Mouse (Mus musculus) intestine, postnatal 0 days (tissue): Measurements from ENCODE around the gene Mogs. TPM values are rescaled to one million over a fixed set of nuclear protein-coding genes. Genes with fewer than 3 reads are reported as not detected.

Experiments
- ATAC-seq: fragments of 200-750 bp; cut with Nextera tagmentation; 2 replicates; pipeline ENCODE4 v1.8.0; 2017; ENCODE audit warnings: mild to moderate bottlenecking, moderate TSS enrichment, moderate library complexity
- H3K27ac ChIP-seq: fragments of 300-500 bp; sonication (generic); 2 replicates; pipeline ENCODE4 v1.5.1; 2014; ENCODE audit warnings: mild to moderate bottlenecking, low read depth, low read length, moderate library complexity
- H3K27me3 ChIP-seq: fragments of 300-500 bp; sonication (generic); replicated peaks from 2 replicates; pipeline ENCODE4 v1.6.1; 2014; ENCODE audit warnings: low read length, mixed read lengths; ENCODE audit not compliant: control insufficient read depth, insufficient read depth
- H3K36me3 ChIP-seq: fragments of 300-500 bp; sonication (generic); 2 replicates; pipeline ENCODE4 v1.6.1; 2014; ENCODE audit warnings: mild to moderate bottlenecking, moderate library complexity; ENCODE audit not compliant: control insufficient read depth, insufficient read depth
- H3K4me1 ChIP-seq: fragments of 300-500 bp; sonication (generic); replicated peaks from 2 replicates; pipeline ENCODE4 v1.6.1; 2014; ENCODE audit warnings: antibody characterized with exemption, low read length, mixed read lengths; ENCODE audit not compliant: control insufficient read depth, insufficient read depth
- H3K4me2 ChIP-seq: fragments of 300-500 bp; sonication (generic); replicated peaks from 2 replicates; pipeline ENCODE4 v1.6.1; 2014; ENCODE audit warnings: low read depth, mild to moderate bottlenecking, moderate library complexity
- H3K4me3 ChIP-seq: fragments of 300-500 bp; sonication (generic); 2 replicates; pipeline ENCODE4 v1.5.1; 2014; ENCODE audit warnings: low read depth, low read length
- H3K9ac ChIP-seq: fragments of 300-500 bp; sonication (generic); 2 replicates; pipeline ENCODE4 v1.6.1; 2014; ENCODE audit warnings: mild to moderate bottlenecking, low read depth, low read length
- H3K9me3 ChIP-seq: fragments of 300-500 bp; sonication (generic); 2 replicates; pipeline ENCODE4 v1.6.1; 2016; ENCODE audit warnings: mixed run types; ENCODE audit not compliant: control insufficient read depth
- CTCF ChIP-seq: sonication (generic); IDR thresholded peaks from 2 replicates; pipeline ENCODE4 v1.5.1; 2016; ENCODE audit warnings: low read depth, mild to moderate bottlenecking, control low read depth, antibody characterized with exemption, moderate library complexity
- WGBS: fragments of 180-500 bp; shearing (Covaris S2); extraction: QIAGEN DNeasy Blood & Tissue Kit; methylation state at CpG from one replicate; pipeline ENCODE4 v1.1.7; 2014; 5-methylcytosine and 5-hydroxymethylcytosine counted together
- polyA plus RNA-seq: library from polyadenylated mRNA; unstranded; fragments of >200 nt; fragmentation: Nextera tagmentation; extraction: Ambion mirVana; gene quantifications from 2 replicates; pipeline ENCODE4 v1.2.1, GENCODE M21; 2015

Gene Mogs
- polyA plus RNA-seq, 1 experiment from 2014 or later = 20.9 TPM

DNA sequence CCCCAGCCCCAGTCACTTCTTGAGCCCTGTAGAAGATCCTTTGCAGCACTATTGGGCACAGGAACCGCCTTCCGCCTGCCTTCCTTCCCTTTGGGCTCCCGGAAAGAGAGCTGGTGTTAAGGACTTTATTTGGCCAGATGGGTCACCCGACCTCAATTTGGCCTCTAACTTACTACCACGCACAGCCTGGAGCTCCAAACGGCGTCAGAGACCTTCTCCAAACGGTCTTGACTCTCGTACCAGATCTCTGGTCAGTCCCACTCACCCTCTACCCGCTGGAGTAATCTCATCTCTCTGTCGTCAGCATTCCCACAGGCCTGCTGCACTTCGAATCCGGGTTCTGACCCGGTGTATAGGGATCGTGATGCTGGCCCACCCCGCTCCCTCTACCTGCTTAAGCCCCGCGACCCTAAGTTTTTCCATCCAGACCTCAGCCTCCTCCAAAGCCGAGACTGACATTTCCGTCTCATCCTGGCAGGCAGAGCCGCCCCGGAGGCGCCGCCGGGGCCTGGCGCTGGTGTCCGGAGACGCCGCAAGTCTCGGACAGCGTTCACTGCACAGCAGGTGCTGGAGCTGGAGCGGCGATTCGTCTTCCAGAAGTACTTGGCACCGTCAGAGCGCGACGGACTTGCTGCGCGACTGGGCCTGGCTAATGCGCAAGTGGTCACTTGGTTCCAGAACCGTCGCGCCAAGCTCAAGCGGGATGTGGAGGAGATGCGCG is 27.9 kb upstream of the Mogs start:
- peak overlapping the region; percentile 55 for H3K4me2 ChIP-seq
- peaks cover 64% of the 10 kb centered on the region for H3K27me3 ChIP-seq

DNA sequence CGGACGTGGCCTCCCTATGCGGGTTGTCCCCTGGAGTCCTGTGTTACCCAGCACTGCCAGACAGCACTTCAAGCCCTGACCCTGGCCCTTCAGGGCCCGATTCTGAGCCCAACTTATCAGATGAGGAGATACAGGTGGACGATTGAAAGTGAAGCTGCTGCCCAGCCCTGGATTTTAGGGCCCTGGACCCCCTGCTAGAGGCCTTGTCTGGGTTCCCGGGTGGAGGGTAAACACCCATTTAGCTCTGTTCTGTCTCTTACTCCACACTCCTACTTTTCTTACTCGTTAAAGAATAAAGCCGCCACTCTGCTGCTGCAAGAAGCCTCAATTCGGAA is 27.4 kb upstream of the Mogs start:
- Histone ChIP-seq H3K27me3 (peaks cover 61% of the 10 kb centered on the region), H3K4me3 (peak overlapping the region; percentile 32), H3K27ac (no peak overlapping the region), H3K9ac (no peak overlapping the region), H3K36me3 (0 out of 2 replicates have a peak, but pooled peaks cover under 1% of the 10 kb centered on the region), H3K9me3 (no peaks in the 10 kb centered on the region), H3K4me2 (peak overlapping the region; percentile 55), H3K4me1 (no peaks in the 10 kb centered on the region)
- WGBS = 16% methylated on average over 9 of the region's 9 CpGs
- ATAC-seq = no peak
- no peak for TF ChIP-seq CTCF

More for the DNA sequence above, 27.9 kb upstream of the Mogs start:
- TF ChIP-seq CTCF = no peak
- Histone ChIP-seq H3K4me1 (no peaks in the 10 kb centered on the region), H3K4me3 (peak overlapping the region; percentile 32), H3K9me3 (no peaks in the 10 kb centered on the region), H3K9ac (no peak overlapping the region), H3K36me3 (0 out of 2 replicates have a peak, but pooled peaks cover 6% of the 10 kb centered on the region), H3K27ac (no peak overlapping the region)
- WGBS = 3% methylated on average over 46 of the region's 47 CpGs
- no peak for ATAC-seq

DNA sequence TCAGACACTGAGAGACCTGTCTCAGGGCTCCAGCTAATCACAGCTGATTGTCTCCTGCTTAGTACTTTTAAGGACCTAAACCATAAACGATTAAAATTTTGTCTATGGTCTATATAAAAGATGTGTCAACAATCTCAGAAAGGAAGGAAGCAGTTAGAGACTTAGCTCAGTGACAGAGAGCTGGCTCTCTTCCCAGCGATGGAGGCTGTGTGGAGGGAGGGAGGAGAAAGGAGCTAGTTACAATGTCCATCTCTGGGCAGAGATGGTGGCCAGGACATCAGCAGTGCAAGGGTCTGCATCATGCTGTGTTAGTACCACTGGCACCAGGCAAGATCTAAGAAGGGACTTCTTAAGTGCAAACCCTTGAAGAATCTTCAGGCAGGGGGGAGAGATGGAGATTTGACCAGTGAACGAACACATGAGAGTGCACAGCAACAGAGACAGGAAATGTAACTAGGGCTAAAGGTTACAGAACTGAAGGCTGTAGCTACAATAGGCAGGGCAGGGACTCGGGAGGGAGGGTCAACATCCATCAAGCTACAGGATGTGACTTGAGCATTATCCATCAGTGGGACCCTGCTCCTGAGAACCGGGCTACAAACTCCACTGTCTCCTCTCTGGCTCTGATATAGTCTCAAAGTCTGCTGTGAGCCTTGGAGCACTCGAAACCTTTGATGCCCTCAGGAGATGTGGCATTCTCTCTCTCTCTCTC is 22.7 kb upstream of the Mogs start:
- Histone ChIP-seq H3K9ac (no peak overlapping the region), H3K4me1 (no peaks in the 10 kb centered on the region), H3K4me3 (no peak overlapping the region), H3K36me3 (no peaks in the 10 kb centered on the region), H3K9me3 (no peaks in the 10 kb centered on the region), H3K27me3 (peaks cover 21% of the 10 kb centered on the region), H3K27ac (no peak overlapping the region), H3K4me2 (no peak overlapping the region)
- no peak for TF ChIP-seq CTCF
- ATAC-seq = no peak
- 25% methylated on average over 6 of the region's 6 CpGs for WGBS

DNA sequence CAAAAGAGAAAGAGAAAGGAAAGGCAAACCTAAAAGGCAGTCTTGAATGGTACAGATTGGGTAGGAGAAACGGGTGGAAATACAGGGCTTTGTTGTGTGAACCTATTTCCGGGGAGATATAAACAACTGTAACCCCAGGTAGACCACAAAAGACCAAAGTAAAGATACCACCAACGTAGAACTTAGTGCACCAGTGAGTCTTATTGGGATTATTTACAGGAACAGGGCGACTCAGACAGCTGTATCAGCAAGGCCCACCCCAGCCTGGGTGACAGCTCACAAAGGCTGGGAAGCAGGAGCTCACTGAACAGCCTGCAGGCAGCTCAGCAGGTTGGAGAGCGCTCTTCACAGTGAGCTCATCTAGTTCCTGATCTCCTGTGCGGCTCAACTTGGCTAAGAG is 19.3 kb upstream of the Mogs start:
- no peak for ATAC-seq
- WGBS = 57% methylated on average over 6 of the region's 6 CpGs

DNA sequence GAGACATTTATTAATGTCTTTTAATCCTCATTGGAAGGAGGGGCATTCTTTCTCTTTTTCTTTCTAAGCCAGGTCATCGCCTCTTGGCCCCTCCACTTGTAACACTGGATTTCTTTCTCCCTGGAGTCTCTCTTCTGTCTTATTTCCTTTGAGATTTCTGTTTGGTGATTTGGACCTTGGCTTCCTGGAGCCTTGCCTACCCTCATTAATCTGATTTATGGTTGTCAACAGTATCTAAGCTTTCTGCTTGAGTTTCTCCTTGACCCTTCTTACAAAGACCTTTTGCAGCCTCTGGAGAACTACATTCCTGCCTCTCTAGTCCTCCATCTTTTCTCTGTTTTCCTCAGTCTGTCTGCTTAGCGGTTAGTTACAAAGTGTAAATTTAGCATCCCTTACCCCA is 16.9 kb upstream of the Mogs start:
- Histone ChIP-seq H3K27ac (no peak overlapping the region), H3K9ac (no peak overlapping the region), H3K4me2 (no peak overlapping the region), H3K27me3 (no peaks in the 10 kb centered on the region), H3K36me3 (no peaks in the 10 kb centered on the region), H3K9me3 (no peaks in the 10 kb centered on the region), H3K4me3 (no peak overlapping the region), H3K4me1 (peaks cover 6% of the 10 kb centered on the region)
- no peak for TF ChIP-seq CTCF
- WGBS = 51% methylated on average over 2 of the region's 2 CpGs
- no peak for ATAC-seq

More for the DNA sequence above, 19.3 kb upstream of the Mogs start:
- no peaks in the 10 kb centered on the region for H3K9me3 ChIP-seq
- TF ChIP-seq CTCF = no peak
- H3K9ac ChIP-seq = no peak overlapping the region
- H3K4me2 ChIP-seq = no peak overlapping the region
- H3K36me3 ChIP-seq = no peaks in the 10 kb centered on the region
- H3K4me1 ChIP-seq = no peaks in the 10 kb centered on the region
- no peak overlapping the region for H3K4me3 ChIP-seq
- H3K27ac ChIP-seq = no peak overlapping the region
- no peaks in the 10 kb centered on the region for H3K27me3 ChIP-seq

DNA sequence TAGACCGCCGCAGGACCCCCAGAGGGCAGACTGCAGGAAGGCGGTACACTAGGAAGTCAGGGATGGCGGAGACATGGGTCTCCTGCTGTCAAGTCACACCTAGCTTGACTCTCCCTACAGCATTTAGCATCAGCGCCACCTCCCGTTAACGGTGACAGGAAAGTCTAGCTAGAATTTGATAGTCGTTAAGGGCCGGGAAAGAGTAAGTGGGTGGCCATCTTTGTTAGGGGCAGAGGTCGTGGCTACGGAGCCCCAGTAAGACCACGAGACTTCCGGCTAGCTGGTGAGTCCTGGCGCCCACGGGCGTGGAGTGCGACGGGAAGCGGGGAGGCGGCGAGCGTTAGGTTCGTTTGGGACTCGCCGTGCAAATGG is 14.0 kb upstream of the Mogs start, which contains the start of the genes Ccdc142 and Gm42688:
Gene Ccdc142, plus strand, starts transcription at position 286 of the 372 bp plus-strand sequence.
Gene Gm42688, plus strand, starts transcription at position 302 of the 372 bp plus-strand sequence.
- peak; percentile 81 for ATAC-seq

More for the DNA sequence above, 14.0 kb upstream of the Mogs start, which contains the start of the genes Ccdc142 and Gm42688:
- H3K9me3 ChIP-seq = no peaks in the 10 kb centered on the region
- H3K4me2 ChIP-seq = peak within 1 kb of the TSS; percentile 99
- peak within 1 kb of the TSS; percentile 69 for H3K9ac ChIP-seq
- H3K4me1 ChIP-seq = peaks cover 6% of the 10 kb centered on the region
- under 1% methylated on average over 25 of the region's 25 CpGs for whole genome bisulfite sequencing
- peak within 1 kb of the TSS; percentile 81 for H3K27ac ChIP-seq
- peaks cover 6% of the 10 kb centered on the region; the same call in 1 of the 2 replicates for H3K36me3 ChIP-seq
- TF ChIP-seq CTCF = peak; percentile 80
- H3K4me3 ChIP-seq = peak within 1 kb of the TSS; percentile 76
- H3K27me3 ChIP-seq = no peaks in the 10 kb centered on the region
